In the genomic region with DNA sequence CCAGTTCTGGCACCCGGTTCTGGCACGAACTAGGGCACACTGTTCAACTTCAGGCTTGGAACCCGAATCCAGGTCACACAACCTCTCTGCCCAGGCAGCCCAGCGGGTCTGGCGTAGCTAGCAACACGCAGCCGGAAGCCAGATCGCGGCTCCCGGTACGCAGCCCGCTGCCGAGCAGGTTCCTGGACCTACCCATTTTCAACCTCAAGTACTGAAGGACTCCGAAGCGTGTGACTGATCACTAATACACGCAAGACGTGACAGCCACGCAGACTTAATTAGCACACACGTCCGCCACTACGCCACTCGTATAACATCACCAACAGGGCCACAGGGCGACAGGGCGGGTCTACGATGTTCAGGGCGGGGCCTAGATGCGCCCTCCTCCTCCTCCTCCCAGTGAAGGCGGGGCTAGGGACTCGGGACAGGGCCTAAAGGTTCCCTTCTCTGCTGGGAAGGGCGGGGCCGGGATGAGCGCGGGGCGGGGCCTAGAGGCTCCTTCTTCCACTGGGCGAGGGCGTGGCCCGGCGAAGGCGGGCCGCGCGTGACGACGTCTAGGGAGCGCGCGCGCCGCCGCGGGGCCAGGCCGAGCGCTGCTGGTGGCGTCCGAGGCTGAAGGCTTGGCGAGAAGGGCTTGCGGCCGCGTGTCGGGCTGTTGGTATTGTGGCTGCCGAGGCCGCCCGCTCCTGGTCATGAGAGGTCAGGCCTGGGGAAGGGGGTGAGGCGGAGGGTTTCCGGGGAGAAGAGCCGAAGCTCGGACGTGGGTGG, we compare ENCODE assay signal across 8 mouse cellular contexts. TPM values are rescaled to one million over a fixed set of nuclear protein-coding genes. Genes with fewer than 3 reads are reported as not detected.
A peak's percentile ranks its signal among the peaks of the same experiment; 100 is the strongest.
DNase-seq lines count a peak whose midpoint lies in the region; ATAC-seq lines count a peak whose summit lies in the region.

A gene (plus strand): TSS at position 557 of the 768 bp plus-strand sequence.

- H3K4me3 ChIP-seq in forebrain, embryonic 14.5 days (ENCODE audit: low read depth, low read length), result peak within 1 kb of the TSS; percentile 69
- peak within 1 kb of the TSS; percentile 62 for H3K4me3 ChIP-seq in neural tube, embryonic 15.5 days (replicated peaks)

- H3K4me2 ChIP-seq in forebrain, embryonic 14.5 days (ENCODE audit: low read length), result peak within 1 kb of the TSS; percentile 73
- H3K4me2 ChIP-seq in neural tube, embryonic 15.5 days, result peak within 1 kb of the TSS; percentile 68

- 0 out of 2 replicates have a peak, but pooled peaks cover under 1% of the 10 kb centered on the region for H3K36me3 ChIP-seq in forebrain, embryonic 14.5 days (ENCODE audit: control insufficient read depth, insufficient read depth, low read length)
- H3K36me3 ChIP-seq in neural tube, embryonic 15.5 days, result no peaks in the 10 kb centered on the region

- no peaks in the 10 kb centered on the region for H3K27me3 ChIP-seq in forebrain, embryonic 14.5 days (replicated peaks; ENCODE audit: control insufficient read depth, insufficient read depth, low read length)
- no peaks in the 10 kb centered on the region for H3K27me3 ChIP-seq in neural tube, embryonic 15.5 days (replicated peaks)

- intact Hi-C loops in heart, postnatal 14 days (cut with DNase I), result no loop called here

- peak; percentile 98 for DNase-seq in ES-CJ7 (ENCODE audit: low read depth, low spot score)
- peak; percentile 99 for DNase-seq in cerebellum, adult 11 months
- peak; percentile 98 for DNase-seq in forebrain, embryonic 14.5 days (ENCODE audit: low spot score)
- peak; percentile 99 for DNase-seq in heart, postnatal 14 days
- peak; percentile 98 for DNase-seq in layer of hippocampus, adult 11-12 months (ENCODE audit: low spot score)
- DNase-seq in lung, adult 18-20 months, result peak; percentile 99
- DNase-seq in testis, postnatal 14 days (ENCODE audit: low spot score), result peak; percentile 99

- no peaks in the 10 kb centered on the region for H3K9me3 ChIP-seq in forebrain, embryonic 14.5 days (replicated peaks; ENCODE audit: control insufficient read depth, low read length)
- H3K9me3 ChIP-seq in neural tube, embryonic 15.5 days (replicated peaks), result no peaks in the 10 kb centered on the region

- H3K4me1 ChIP-seq in forebrain, embryonic 14.5 days (ENCODE audit: control insufficient read depth, insufficient read depth, low read length), result peaks cover 8% of the 10 kb centered on the region
- H3K4me1 ChIP-seq in neural tube, embryonic 15.5 days, result peaks cover 9% of the 10 kb centered on the region

- WGBS in forebrain, embryonic 14.5 days, result under 1% methylated on average over 68 of the region's 68 CpGs
- WGBS in neural tube, embryonic 15.5 days, result under 1% methylated on average over 62 of the region's 68 CpGs

- ATAC-seq in forebrain, embryonic 14.5 days, result peak; percentile 98
- ATAC-seq in neural tube, embryonic 15.5 days (ENCODE audit: low FRiP score), result peak; percentile 98

- H3K9ac ChIP-seq in forebrain, embryonic 14.5 days (ENCODE audit: low read length), result peak within 1 kb of the TSS; percentile 77
- H3K9ac ChIP-seq in neural tube, embryonic 15.5 days (replicated peaks), result peak within 1 kb of the TSS; percentile 60

- peak within 1 kb of the TSS; percentile 52; the same call in 1 of the 2 replicates for H3K27ac ChIP-seq in forebrain, embryonic 14.5 days (ENCODE audit: low read depth, low read length)
- H3K27ac ChIP-seq in neural tube, embryonic 15.5 days (replicated peaks), result peak within 1 kb of the TSS; percentile 83

RNA-seq across cellular contexts. Expression of the gene that starts here (rescaled TPM):
- polyA plus RNA-seq in forebrain, embryonic 14.5 days (2014; fragmentation: Nextera tagmentation; extraction: Ambion mirVana), result 15.7 and 19.7 TPM in 2 replicates
- total RNA-seq in heart, postnatal 14 days (2021), result 10 to 100 TPM; 25.2 to 28.6 TPM
- polyA plus RNA-seq in neural tube, embryonic 15.5 days (2015; fragmentation: Nextera tagmentation; extraction: Ambion mirVana), result 16.0 and 20.7 TPM in 2 replicates

Comparison
In these comparisons a context has a peak if more than half of its experiments do, and no peak if none do; other contexts are left out.
1. Peak in every context shown above with its lines: DNase-seq, ATAC-seq, H3K4me3 ChIP-seq and H3K27ac ChIP-seq.